Mouse (Mus musculus) liver, adult 2 months (tissue): ENCODE results near the gene Sipa1l1.

ENCODE experiments used
- CTCF ChIP-seq: fragments of 200-500 bp; IDR thresholded peaks from 2 replicates; pipeline ENCODE4 v1.5.1; 2011; ENCODE audit warnings: low read depth, low read length, control low read depth
- POLR2A ChIP-seq: fragments of 200-500 bp; IDR thresholded peaks from 2 replicates; pipeline ENCODE4 v1.6.1; 2011; ENCODE audit warnings: low read length, control low read depth; ENCODE audit not compliant: insufficient read depth; ENCODE audit errors: extremely low read depth

GRCm38 (mm10) chr12:82339221-82339861 is 170.2 kb downstream of the Sipa1l1 start:
- TF ChIP-seq CTCF (no peak), POLR2A (no peak)
